Mouse (Mus musculus) mammary gland, adult 2 months (tissue): ENCODE results near the gene Cyb5rl. TPM values are rescaled to one million over a fixed set of nuclear protein-coding genes. Genes with fewer than 3 reads are reported as not detected.

ENCODE experiments used
- polyA plus RNA-seq: library from polyadenylated mRNA; depleted of rRNA; stranded (reverse); fragments of >200 nt; gene quantifications from 2 replicates; pipeline ENCODE4 v1.2.3, GENCODE M21; 2012; ENCODE audit warnings: low replicate concordance; rRNA removed

The Cyb5rl gene
- polyA plus RNA-seq, result 10.7 and 10.9 TPM in 2 replicates

GRCm38 (mm10) chr4:107066252-107067124 is at the start of gene Cyb5rl, which contains the start of gene Mrpl37:
Gene Cyb5rl, plus strand, starts transcription at chr4:107066988.
Gene Mrpl37, minus strand, starts transcription at chr4:107066868.

GRCm38 (mm10) chr4:107096841-107097373 is 30.1 kb downstream of the Cyb5rl start, which contains the start of gene Cdcp2:
Gene Cdcp2, plus strand, starts transcription at chr4:107096891.

Other genes starting within 250 kb of the Cyb5rl start
- 35.5 and 45.1 TPM in 2 replicates for gene Ssbp3, start 156.3 kb upstream of the Cyb5rl start, polyA plus RNA-seq
- 66.8 and 112 TPM in 2 replicates for gene Mrpl37, start 120 bp upstream of the Cyb5rl start, polyA plus RNA-seq
- gene Cdcp2, start 29.9 kb downstream of the Cyb5rl start, polyA plus RNA-seq, result 0.04 TPM in 1 of 2 replicates, not detected in the other
- gene Tmem59, start 111.4 kb downstream of the Cyb5rl start, polyA plus RNA-seq, result 262 and 291 TPM in 2 replicates
- 6.4 and 8.3 TPM in 2 replicates for gene Tceanc2, start 112.1 kb downstream of the Cyb5rl start, polyA plus RNA-seq
- gene Ldlrad1, start 142.2 kb downstream of the Cyb5rl start, polyA plus RNA-seq, result 1.2 and 1.9 TPM in 2 replicates
- gene Lrrc42, start 186.5 kb downstream of the Cyb5rl start, polyA plus RNA-seq, result 8.1 and 10.7 TPM in 2 replicates
- 2.2 and 3.4 TPM in 2 replicates for gene Hspb11, start 186.6 kb downstream of the Cyb5rl start, polyA plus RNA-seq
- 0.91 TPM in 1 of 2 replicates, not detected in the other for gene Dio1, start 240.2 kb downstream of the Cyb5rl start, polyA plus RNA-seq
- 27.9 and 58.1 TPM in 2 replicates for gene Yipf1, start 247.4 kb downstream of the Cyb5rl start, polyA plus RNA-seq